Mouse (Mus musculus) cerebellum, postnatal 14 days (tissue): ENCODE results near the gene Zfp870.
"Not testable (repeated sequence)": the region's sequence is repeated elsewhere in the genome, so short reads cannot be mapped to it uniquely, and the experiment has no call there.

Experiments
- DNase-seq, 2 experiments: peaks; one replicate each; pipeline ENCODE4 v3.0.0; 2021; ENCODE audit warnings: mixed read lengths in 2 of 2

The Zfp870 gene

GRCm38 (mm10) chr17:32871483-32871882 is 20.0 kb downstream of the Zfp870 start:
- DNase-seq = no peak

GRCm38 (mm10) chr17:32867266-32867665 is 24.2 kb downstream of the Zfp870 start:
- not testable (repeated sequence) for DNase-seq

GRCm38 (mm10) chr17:32856713-32857112 is 34.7 kb downstream of the Zfp870 start:
- not testable (repeated sequence) for DNase-seq

DNA sequence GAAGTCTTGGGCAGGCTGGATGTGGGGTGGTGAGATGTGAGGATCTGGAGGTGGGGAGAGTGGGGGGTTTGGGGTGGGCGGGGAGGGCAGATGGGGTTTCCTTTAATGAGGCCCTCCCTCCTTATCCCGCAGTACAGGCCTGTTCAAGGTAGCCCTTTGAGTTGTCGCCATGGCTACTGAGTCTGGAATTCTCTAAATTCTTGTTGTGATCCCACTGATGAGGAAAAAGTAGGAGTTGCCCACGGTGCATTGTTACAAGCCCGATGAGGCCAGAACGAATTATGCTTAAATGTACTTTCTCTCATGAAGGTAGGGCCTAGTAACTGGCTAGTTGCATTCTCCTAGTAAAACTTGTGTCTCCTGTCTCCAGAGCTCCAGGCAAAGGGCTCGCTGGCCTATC is 39.9 kb downstream of the Zfp870 start:
- no peak for DNase-seq

GRCm38 (mm10) chr17:32841388-32841787 is 50.1 kb downstream of the Zfp870 start:
- DNase-seq = no peak

GRCm38 (mm10) chr17:32839083-32839802 is 52.2 kb downstream of the Zfp870 start:
- DNase-seq = no peak

DNA sequence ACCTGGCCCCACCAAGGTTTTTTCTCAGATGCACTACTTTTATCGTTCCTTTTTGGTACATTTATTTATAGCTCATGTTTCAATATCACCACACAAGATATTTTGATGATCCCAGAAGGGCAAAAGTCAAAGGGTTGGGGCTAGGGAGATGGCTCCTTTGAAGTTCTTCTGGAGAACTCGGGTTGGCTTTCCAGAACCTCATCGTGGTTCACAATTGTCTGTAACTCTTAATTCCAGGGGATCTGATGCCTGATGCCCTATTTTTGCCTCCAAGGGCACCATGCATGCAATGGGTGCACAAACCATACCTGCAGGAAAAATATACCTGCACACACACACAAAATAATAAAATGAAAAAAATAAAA is 61.0 kb downstream of the Zfp870 start:
- DNase-seq = no peak

GRCm38 (mm10) chr17:32829540-32830417 is 61.7 kb downstream of the Zfp870 start, which contains the start of gene Zfp799:
TSS of gene Zfp799 (minus strand) at chr17:32830261.
- DNase-seq = peak; percentile 79 to 83
